Mouse (Mus musculus): ENCODE results near the gene Tsen34. TPM values are rescaled to one million over a fixed set of nuclear protein-coding genes. Genes with fewer than 3 reads are reported as not detected.

Gene Tsen34
- total and polyA plus RNA-seq, 3 experiments, result 16.0 to 21.7 TPM; not detected in 1

GRCm38 (mm10) chr7:3707027-3707426 lies 14.4 kb downstream of the Tsen34 start (continued):
- TF ChIP-seq MAZ (IDR thresholded peaks at IDR 0.05; ENCODE audit: low read depth, low read length) (no peak), USF2 (IDR thresholded peaks at IDR 0.05; ENCODE audit: borderline replicate concordance in 1 of 2, insufficient read depth in 1 of 2, low read depth in 1 of 2, low read length in 2 of 2) (no peak), E2F4 (IDR thresholded peaks at IDR 0.05; ENCODE audit: borderline replicate concordance, low read depth, low read length) (no peak), HCFC1 (IDR thresholded peaks at IDR 0.05; ENCODE audit: low read depth, low read length) (peak; percentile 60), SMC3 (IDR thresholded peaks at IDR 0.05; ENCODE audit: low read depth, low read length) (peak; percentile 33; the same call in 1 of the 2 replicates), ZC3H11A (IDR thresholded peaks at IDR 0.05; ENCODE audit: low read depth, low read length) (no peak), CTCF (IDR thresholded peaks at IDR 0.05 in 2 of 3, conservative IDR thresholded peaks at IDR 0.05 in 1 of 3; ENCODE audit: control insufficient read depth in 1 of 3, insufficient read depth in 1 of 3, low read depth in 2 of 3, low read length in 3 of 3, poor library complexity in 1 of 3, severe bottlenecking in 1 of 3) (no peak), ZKSCAN1 (IDR thresholded peaks at IDR 0.05; ENCODE audit: low read depth, low read length) (no peak), RAD21 (IDR thresholded peaks at IDR 0.05; ENCODE audit: low read depth, low read length) (no peak), KAT2A (conservative IDR thresholded peaks at IDR 0.05; ENCODE audit: low read depth, low read length) (no peak), BHLHE40 (IDR thresholded peaks at IDR 0.05; ENCODE audit: borderline replicate concordance, low read depth, low read length) (peak; percentile 86), TBP (IDR thresholded peaks at IDR 0.05; ENCODE audit: low read depth, low read length) (peak; percentile 79), CHD2 (IDR thresholded peaks at IDR 0.05; ENCODE audit: low read length) (no peak), GABPA (IDR thresholded peaks at IDR 0.05; ENCODE audit: low read depth, low read length) (no peak), POLR2AphosphoS2 (IDR thresholded peaks at IDR 0.05; ENCODE audit: low read length) (no peak; the same call in 1 of the 2 replicates), SIN3A (IDR thresholded peaks at IDR 0.05; ENCODE audit: low read length) (peak; percentile 81), MXI1 (IDR thresholded peaks at IDR 0.05; ENCODE audit: low read depth, low read length) (peak; percentile 88), ZMIZ1 (IDR thresholded peaks at IDR 0.05; ENCODE audit: low read depth, low read length) (no peak; the same call in 1 of the 2 replicates)

- no peaks in the 10 kb centered on the region for H3K9me3 ChIP-seq (replicated peaks; ENCODE audit: insufficient read depth, low read length)
- TF ChIP-seq CHD1 (IDR thresholded peaks at IDR 0.05; ENCODE audit: low read depth, low read length) (no peak), NELFE (IDR thresholded peaks at IDR 0.05; ENCODE audit: low read depth, low read length) (0 out of 2 replicates have a peak, but pooled peaks have one; percentile 41), GATA1 (IDR thresholded peaks at IDR 0.05; ENCODE audit: low read depth, low read length) (no peak), BHLHE40 (IDR thresholded peaks at IDR 0.05; ENCODE audit: borderline replicate concordance, low read depth, low read length) (no peak), CHD2 (IDR thresholded peaks at IDR 0.05; ENCODE audit: low read length) (no peak; the same call in none of the 2 replicates), POLR2AphosphoS5 (IDR thresholded peaks at IDR 0.05; ENCODE audit: borderline replicate concordance, low read depth, low read length) (peak; percentile 67; the same call in 1 of the 2 replicates), NRF1 (IDR thresholded peaks at IDR 0.05; ENCODE audit: insufficient read depth, low read depth, low read length, poor library complexity, severe bottlenecking) (no peak), MAFK (IDR thresholded peaks at IDR 0.05; ENCODE audit: borderline replicate concordance, low read depth, low read length) (no peak), SMC3 (IDR thresholded peaks at IDR 0.05; ENCODE audit: low read depth, low read length) (peak; percentile 17), GABPA (IDR thresholded peaks at IDR 0.05; ENCODE audit: low read depth, low read length) (no peak), E2F4 (IDR thresholded peaks at IDR 0.05; ENCODE audit: borderline replicate concordance, low read depth, low read length) (no peak), ZMIZ1 (IDR thresholded peaks at IDR 0.05; ENCODE audit: low read depth, low read length) (peak; percentile 87), RCOR1 (IDR thresholded peaks at IDR 0.05; ENCODE audit: low read depth, low read length) (no peak; the same call in 1 of the 2 replicates), POLR2A (IDR thresholded peaks at IDR 0.05; ENCODE audit: control insufficient read depth in 1 of 2, insufficient read depth in 1 of 2, low read depth in 1 of 2, low read length in 2 of 2, poor library complexity in 1 of 2) (peak in 1 of 2 experiments; percentile 92; a peak in 3 of 4 replicates), RAD21 (IDR thresholded peaks at IDR 0.05; ENCODE audit: low read depth, low read length) (no peak), MYB (IDR thresholded peaks at IDR 0.05; ENCODE audit: low read depth, low read length) (no peak; the same call in 1 of the 2 replicates), CTCF (IDR thresholded peaks at IDR 0.05 in 2 of 3, conservative IDR thresholded peaks at IDR 0.05 in 1 of 3; ENCODE audit: control insufficient read depth in 1 of 3, insufficient read depth in 1 of 3, low read depth in 2 of 3, low read length in 3 of 3, poor library complexity in 1 of 3, severe bottlenecking in 1 of 3) (no peak), EP300 (IDR thresholded peaks at IDR 0.05; ENCODE audit: low read depth in 1 of 2, low read length in 2 of 2) (no peak), ZNF384 (IDR thresholded peaks at IDR 0.05; ENCODE audit: low read depth, low read length) (no peak), POLR2AphosphoS2 (IDR thresholded peaks at IDR 0.05; ENCODE audit: low read length) (peak; percentile 100)
- H3K27ac ChIP-seq (ENCODE audit: control insufficient read depth, low read depth, low read length), result peak overlapping the region; percentile 98
- H3K4me3 ChIP-seq (ENCODE audit: control insufficient read depth in 1 of 2, insufficient read depth in 1 of 2, low read depth in 2 of 2, low read length in 2 of 2), result no peak overlapping the region
- peak; percentile 68 for DNase-seq (ENCODE audit: low read depth, low spot score)
- H3K27me3 ChIP-seq (ENCODE audit: control insufficient read depth in 1 of 2, insufficient read depth in 2 of 2, low read length in 2 of 2), result no peaks in the 10 kb centered on the region
- H3K79me2 ChIP-seq (ENCODE audit: control insufficient read depth, insufficient read depth, low read length, poor library complexity), result peaks cover 28% of the 10 kb centered on the region
- H3K4me1 ChIP-seq (ENCODE audit: control insufficient read depth in 1 of 2, insufficient read depth in 2 of 2, low read length in 2 of 2), result peaks cover 0 to 8% of the 10 kb centered on the region in 2 experiments; a peak in 1 of 4 replicates
- peaks cover 6 to 16% of the 10 kb centered on the region in 2 experiments for H3K36me3 ChIP-seq (ENCODE audit: control insufficient read depth in 1 of 2, insufficient read depth in 2 of 2, low read length in 2 of 2)
- H3K9ac ChIP-seq (ENCODE audit: control insufficient read depth, low read depth, low read length, poor library complexity, severe bottlenecking), result peak overlapping the region; percentile 49
These were observed 15.1 kb downstream of the Tsen34 start for GRCm38 (mm10) chr7:3707568-3708413.

Measured in MEL (cell line).